Mouse (Mus musculus): ENCODE measurements around the gene Gm8720.
"Not testable (repeated sequence)": the region's sequence is repeated elsewhere in the genome, so short reads cannot be mapped to it uniquely, and the experiment has no call there.

Gene Gm8720

GRCm38 (mm10) chr7:23067356-23067755, at the start of gene Gm8720:
Gm8720 (minus strand) TSS chr7:23067456.
- not testable (repeated sequence) for DNase-seq (ENCODE audit: low spot score)

- DNase-seq (ENCODE audit: low spot score), result not testable (repeated sequence)
Measured at GRCm38 (mm10) chr7:23055240-23055639, 12.0 kb downstream of the Gm8720 start, which contains the start of gene Vmn1r163. Vmn1r163 (plus strand) TSS chr7:23055540.

- DNase-seq (ENCODE audit: low spot score), result not testable (repeated sequence)
Measured at GRCm38 (mm10) chr7:23019823-23020222, 47.4 kb downstream of the Gm8720 start, which contains the start of gene Gm4216. Gm4216 (minus strand) TSS chr7:23019923.
